Mouse (Mus musculus) lung, postnatal 0 days (tissue): Measurements from ENCODE around the gene Ppp1r32.

ENCODE experiments used
- CTCF ChIP-seq: IDR thresholded peaks from 2 replicates; pipeline ENCODE4 v1.5.1; 2016; ENCODE audit warnings: antibody characterized with exemption, mild to moderate bottlenecking
- EP300 ChIP-seq: IDR thresholded peaks from 2 replicates; pipeline ENCODE4 v1.6.1; 2016; ENCODE audit warnings: antibody characterized with exemption, mild to moderate bottlenecking, control low read depth

GRCm38 (mm10) chr19:10454718-10455436 is 27.9 kb downstream of the Ppp1r32 start:
- TF ChIP-seq EP300: no peak
- no peak for TF ChIP-seq CTCF
